Mouse (Mus musculus) C2C12 (cell line): ENCODE measurements around the gene Sqstm1. TPM values are rescaled to one million over a fixed set of nuclear protein-coding genes. Genes with fewer than 3 reads are reported as not detected.

Source experiments
- H3K27me3 ChIP-seq: one replicate; pipeline ENCODE4 v1.6.1; 2011; ENCODE audit not compliant: control insufficient read depth, insufficient read depth, insufficient read length
- H3K36me3 ChIP-seq: one replicate; pipeline ENCODE4 v1.6.1; 2011; ENCODE audit not compliant: control insufficient read depth, insufficient read depth
- H3K4me3 ChIP-seq: one replicate; pipeline ENCODE4 v1.5.1; 2011; ENCODE audit warnings: mild to moderate bottlenecking, control low read depth; ENCODE audit not compliant: poor library complexity, insufficient read depth, severe bottlenecking
- H3K79me2 ChIP-seq: one replicate; pipeline ENCODE4 v1.6.1; 2011; ENCODE audit not compliant: control insufficient read depth, insufficient read depth
- H3K79me3 ChIP-seq: one replicate; pipeline ENCODE4 v1.6.1; 2011; ENCODE audit warnings: low read depth, control low read depth
- H3ac ChIP-seq: one replicate; pipeline ENCODE3; 2011; ENCODE audit warnings: low read depth; ENCODE audit not compliant: control insufficient read depth, insufficient read length
- CEBPB ChIP-seq: IDR thresholded peaks from one replicate; pipeline ENCODE4 v1.6.1; 2011; ENCODE audit warnings: low read depth, mild to moderate bottlenecking, control low read depth, moderate library complexity
- CTCF ChIP-seq: IDR thresholded peaks from one replicate; pipeline ENCODE4 v1.5.1; 2011; ENCODE audit not compliant: control insufficient read depth, insufficient read depth, insufficient read length
- FOSL1 ChIP-seq: IDR thresholded peaks from one replicate; pipeline ENCODE4 v1.8.0; 2011; ENCODE audit warnings: mild to moderate bottlenecking, low read length; ENCODE audit not compliant: poor library complexity, insufficient read depth, severe bottlenecking
- MAX ChIP-seq: IDR thresholded peaks from one replicate; pipeline ENCODE4 v1.6.1; 2011; ENCODE audit warnings: mild to moderate bottlenecking, control low read depth
- MYOD1 ChIP-seq: IDR thresholded peaks from one replicate; pipeline ENCODE4 v1.6.1; 2011; ENCODE audit warnings: low read depth; ENCODE audit not compliant: control insufficient read depth, insufficient read length
- MYOG ChIP-seq: IDR thresholded peaks from one replicate; pipeline ENCODE4 v1.6.1; 2011; ENCODE audit not compliant: control insufficient read depth, insufficient read length; ENCODE audit errors: extremely low read depth
- USF1 ChIP-seq: IDR thresholded peaks from one replicate; pipeline ENCODE4 v1.6.1; 2011; ENCODE audit warnings: low read depth, mild to moderate bottlenecking, control low read depth, moderate library complexity
- polyA plus RNA-seq: library from polyadenylated mRNA; unstranded; fragments of >200 nt; fragmentation: generic; extraction: Trizol; gene quantifications from one replicate; pipeline ENCODE4 v1.2.1, GENCODE M21; 2012; ENCODE audit warnings: missing spikeins

Gene Sqstm1
- polyA plus RNA-seq, 1 experiment = 660 TPM

- H3ac ChIP-seq = no peak overlapping the region
- peaks cover 5% of the 10 kb centered on the region for H3K36me3 ChIP-seq
- TF ChIP-seq MAX = no peak
- no peak for TF ChIP-seq MYOG
- no peak for TF ChIP-seq CEBPB
- TF ChIP-seq CTCF = no peak
- TF ChIP-seq FOSL1 = no peak
- TF ChIP-seq USF1 = no peak
- TF ChIP-seq MYOD1 = no peak
- H3K4me3 ChIP-seq = no peak overlapping the region
- H3K79me2 ChIP-seq = peaks cover 13% of the 10 kb centered on the region
- H3K79me3 ChIP-seq = no peaks in the 10 kb centered on the region
- no peaks in the 10 kb centered on the region for H3K27me3 ChIP-seq
Observed at GRCm38 (mm10) chr11:50215633-50216032, 5.0 kb upstream of the Sqstm1 start.

- H3K36me3 ChIP-seq = no peaks in the 10 kb centered on the region
- H3K4me3 ChIP-seq = no peak overlapping the region
- peaks cover 23% of the 10 kb centered on the region for H3K79me2 ChIP-seq
- H3ac ChIP-seq = no peak overlapping the region
- no peak for TF ChIP-seq FOSL1
- no peak for TF ChIP-seq CTCF
- TF ChIP-seq USF1 = no peak
- no peak for TF ChIP-seq CEBPB
- TF ChIP-seq MAX = no peak
- TF ChIP-seq MYOG = no peak
- TF ChIP-seq MYOD1 = no peak
- H3K27me3 ChIP-seq = no peaks in the 10 kb centered on the region
- peaks cover 7% of the 10 kb centered on the region for H3K79me3 ChIP-seq
Observed at GRCm38 (mm10) chr11:50214631-50215030, 4.0 kb upstream of the Sqstm1 start.

- Histone ChIP-seq H3K36me3 (peaks cover 12% of the 10 kb centered on the region), H3K27me3 (no peaks in the 10 kb centered on the region), H3K79me3 (peaks cover 22% of the 10 kb centered on the region), H3K79me2 (peaks cover 38% of the 10 kb centered on the region), H3ac (peak overlapping the region; percentile 22), H3K4me3 (no peak overlapping the region)
- TF ChIP-seq USF1 = peak; percentile 90
- TF ChIP-seq CTCF = no peak
- TF ChIP-seq FOSL1 = peak; percentile 32
- peak; percentile 71 for TF ChIP-seq MAX
- peak; percentile 54 for TF ChIP-seq MYOD1
- TF ChIP-seq CEBPB = peak; percentile 10
- no peak for TF ChIP-seq MYOG
Observed at GRCm38 (mm10) chr11:50212848-50213758, 2.5 kb upstream of the Sqstm1 start.

GRCm38 (mm10) chr11:50212060-50212739, 1.6 kb upstream of the Sqstm1 start:
- no peak overlapping the region for H3K4me3 ChIP-seq
- peaks cover 47% of the 10 kb centered on the region for H3K79me2 ChIP-seq
- H3K27me3 ChIP-seq = no peaks in the 10 kb centered on the region
- peak overlapping the region; percentile 22 for H3ac ChIP-seq
- H3K36me3 ChIP-seq = peaks cover 21% of the 10 kb centered on the region
- H3K79me3 ChIP-seq = peaks cover 31% of the 10 kb centered on the region
- TF ChIP-seq MYOG (no peak), CEBPB (peak; percentile 76), MAX (peak; percentile 46), MYOD1 (no peak)

- no peak for TF ChIP-seq CEBPB
- no peak for TF ChIP-seq MYOD1
- Histone ChIP-seq H3K79me3 (peaks cover 36% of the 10 kb centered on the region), H3K27me3 (no peaks in the 10 kb centered on the region), H3K79me2 (peaks cover 54% of the 10 kb centered on the region), H3K36me3 (peaks cover 28% of the 10 kb centered on the region), H3ac (no peak overlapping the region), H3K4me3 (peak overlapping the region; percentile 99)
Observed at GRCm38 (mm10) chr11:50211322-50212059, 864 bp upstream of the Sqstm1 start.
